Mouse (Mus musculus): ENCODE data around the gene Fam126a.
"Not testable (repeated sequence)": the region's sequence is repeated elsewhere in the genome, so short reads cannot be mapped to it uniquely, and the experiment has no call there.

Fam126a gene

GRCm38 (mm10) chr5:23902221-23902620 lies 128.3 kb downstream of the Fam126a start:
- in situ Hi-C loops (cut with MboI, MseI), result no loop called here

- in situ Hi-C loops (cut with MboI, MseI), result no loop called here
Observed at GRCm38 (mm10) chr5:23900190-23900589, 130.3 kb downstream of the Fam126a start.

- in situ Hi-C loops (cut with MboI, MseI), result no loop called here
Observed at GRCm38 (mm10) chr5:23893864-23894771, 136.4 kb downstream of the Fam126a start.

- in situ Hi-C loops (cut with MboI, MseI), result no loop called here
Observed at GRCm38 (mm10) chr5:23893156-23893863, 137.2 kb downstream of the Fam126a start.

GRCm38 (mm10) chr5:23890734-23891133 lies 139.8 kb downstream of the Fam126a start:
- in situ Hi-C loops (cut with MboI, MseI), result no loop called here

GRCm38 (mm10) chr5:23889461-23889860 lies 141.0 kb downstream of the Fam126a start:
- in situ Hi-C loops (cut with MboI, MseI), result no loop called here

- in situ Hi-C loops (cut with MboI, MseI), result no loop called here
Observed at GRCm38 (mm10) chr5:23887111-23887510, 143.4 kb downstream of the Fam126a start.

GRCm38 (mm10) chr5:23874457-23874856 lies 156.0 kb downstream of the Fam126a start:
- in situ Hi-C loops (cut with MboI, MseI), result no loop called here

GRCm38 (mm10) chr5:23872586-23872985 lies 157.9 kb downstream of the Fam126a start:
- in situ Hi-C loops (cut with MboI, MseI), result no loop called here

- in situ Hi-C loops (cut with MboI, MseI), result not testable (repeated sequence)
Observed at GRCm38 (mm10) chr5:23871323-23871722, 159.2 kb downstream of the Fam126a start.

- in situ Hi-C loops (cut with MboI, MseI), result no loop called here
Observed at GRCm38 (mm10) chr5:23865941-23866340, 164.5 kb downstream of the Fam126a start.
